Mouse (Mus musculus): ENCODE measurements around the gene Fam81a. TPM values are rescaled to one million over a fixed set of nuclear protein-coding genes. Genes with fewer than 3 reads are reported as not detected.

Fam81a gene
- polyA plus RNA-seq, 1 experiment from 2014 or later = 14.9 TPM

GRCm38 (mm10) chr9:70090541-70090940 lies 51.8 kb downstream of the Fam81a start:
- Histone ChIP-seq H3K9ac (replicated peaks; ENCODE audit: low read length) (no peak overlapping the region), H3K36me3 (ENCODE audit: insufficient read depth, low read length) (no peaks in the 10 kb centered on the region), H3K4me3 (ENCODE audit: low read length) (no peak overlapping the region), H3K27me3 (ENCODE audit: insufficient read depth, low read length) (no peaks in the 10 kb centered on the region), H3K4me2 (replicated peaks; ENCODE audit: low read depth, low read length) (no peak overlapping the region), H3K9me3 (ENCODE audit: low read length) (no peaks in the 10 kb centered on the region), H3K27ac (ENCODE audit: low read length) (no peak overlapping the region), H3K4me1 (ENCODE audit: insufficient read depth, low read length) (peaks cover 11% of the 10 kb centered on the region; the same call in 1 of the 2 replicates)
- no peak for ATAC-seq (ENCODE audit: low FRiP score, low TSS enrichment)
- WGBS = 86% methylated on average over 10 of the region's 10 CpGs

- Histone ChIP-seq H3K4me3 (ENCODE audit: low read length) (no peak overlapping the region), H3K27me3 (ENCODE audit: insufficient read depth, low read length) (no peaks in the 10 kb centered on the region), H3K4me1 (ENCODE audit: insufficient read depth, low read length) (peaks cover 11% of the 10 kb centered on the region; the same call in 1 of the 2 replicates), H3K9ac (replicated peaks; ENCODE audit: low read length) (no peak overlapping the region), H3K27ac (ENCODE audit: low read length) (no peak overlapping the region), H3K4me2 (replicated peaks; ENCODE audit: low read depth, low read length) (no peak overlapping the region), H3K9me3 (ENCODE audit: low read length) (no peaks in the 10 kb centered on the region), H3K36me3 (ENCODE audit: insufficient read depth, low read length) (no peaks in the 10 kb centered on the region)
- ATAC-seq (ENCODE audit: low FRiP score, low TSS enrichment) = peak; percentile 31
- WGBS = 30% methylated on average over 6 of the region's 6 CpGs
These were observed 53.6 kb downstream of the Fam81a start for GRCm38 (mm10) chr9:70088786-70089096.

GRCm38 (mm10) chr9:70088041-70088785 lies 54.1 kb downstream of the Fam81a start:
- Histone ChIP-seq H3K9ac (replicated peaks; ENCODE audit: low read length) (no peak overlapping the region), H3K27ac (ENCODE audit: low read length) (no peak overlapping the region), H3K27me3 (ENCODE audit: insufficient read depth, low read length) (no peaks in the 10 kb centered on the region), H3K9me3 (ENCODE audit: low read length) (no peaks in the 10 kb centered on the region), H3K4me1 (ENCODE audit: insufficient read depth, low read length) (peaks cover 11% of the 10 kb centered on the region; the same call in 1 of the 2 replicates), H3K4me2 (replicated peaks; ENCODE audit: low read depth, low read length) (no peak overlapping the region), H3K4me3 (ENCODE audit: low read length) (no peak overlapping the region), H3K36me3 (ENCODE audit: insufficient read depth, low read length) (no peaks in the 10 kb centered on the region)
- WGBS = 66% methylated on average over 19 of the region's 19 CpGs
- ATAC-seq (ENCODE audit: low FRiP score, low TSS enrichment) = no peak

- Histone ChIP-seq H3K9ac (replicated peaks; ENCODE audit: low read length) (no peak overlapping the region), H3K27me3 (ENCODE audit: insufficient read depth, low read length) (no peaks in the 10 kb centered on the region), H3K27ac (ENCODE audit: low read length) (no peak overlapping the region), H3K36me3 (ENCODE audit: insufficient read depth, low read length) (no peaks in the 10 kb centered on the region), H3K4me2 (replicated peaks; ENCODE audit: low read depth, low read length) (no peak overlapping the region), H3K4me1 (ENCODE audit: insufficient read depth, low read length) (peaks cover 14% of the 10 kb centered on the region), H3K9me3 (ENCODE audit: low read length) (no peaks in the 10 kb centered on the region), H3K4me3 (ENCODE audit: low read length) (no peak overlapping the region)
- WGBS = 70% methylated on average over 5 of the region's 5 CpGs
- ATAC-seq (ENCODE audit: low FRiP score, low TSS enrichment) = no peak
These were observed 55.0 kb downstream of the Fam81a start for GRCm38 (mm10) chr9:70087379-70087778.

- H3K27ac ChIP-seq (ENCODE audit: low read length) = no peak overlapping the region
- H3K27me3 ChIP-seq (ENCODE audit: insufficient read depth, low read length) = no peaks in the 10 kb centered on the region
- peak; percentile 72; the same call in 1 of the 2 replicates for ATAC-seq (ENCODE audit: low FRiP score, low TSS enrichment)
- H3K4me1 ChIP-seq (ENCODE audit: insufficient read depth, low read length) = peaks cover 14% of the 10 kb centered on the region
- no peak overlapping the region for H3K4me2 ChIP-seq (replicated peaks; ENCODE audit: low read depth, low read length)
- no peak overlapping the region for H3K9ac ChIP-seq (replicated peaks; ENCODE audit: low read length)
- no peaks in the 10 kb centered on the region for H3K9me3 ChIP-seq (ENCODE audit: low read length)
- 8% methylated on average over 6 of the region's 6 CpGs for WGBS
- H3K36me3 ChIP-seq (ENCODE audit: insufficient read depth, low read length) = no peaks in the 10 kb centered on the region
- no peak overlapping the region for H3K4me3 ChIP-seq (ENCODE audit: low read length)
These were observed 56.3 kb downstream of the Fam81a start for GRCm38 (mm10) chr9:70086091-70086490.

GRCm38 (mm10) chr9:70084107-70084506 lies 58.3 kb downstream of the Fam81a start:
- WGBS = 69% methylated on average over 11 of the region's 11 CpGs
- H3K36me3 ChIP-seq (ENCODE audit: insufficient read depth, low read length) = no peaks in the 10 kb centered on the region
- ATAC-seq (ENCODE audit: low FRiP score, low TSS enrichment) = no peak

GRCm38 (mm10) chr9:70082357-70083204 lies 59.8 kb downstream of the Fam81a start:
- H3K27me3 ChIP-seq (ENCODE audit: insufficient read depth, low read length) = no peaks in the 10 kb centered on the region
- 57% methylated on average over 25 of the region's 25 CpGs for WGBS
- H3K9ac ChIP-seq (replicated peaks; ENCODE audit: low read length) = no peak overlapping the region
- H3K4me2 ChIP-seq (replicated peaks; ENCODE audit: low read depth, low read length) = no peak overlapping the region; the same call in 1 of the 2 replicates
- no peak for ATAC-seq (ENCODE audit: low FRiP score, low TSS enrichment)
- H3K9me3 ChIP-seq (ENCODE audit: low read length) = no peaks in the 10 kb centered on the region
- H3K27ac ChIP-seq (ENCODE audit: low read length) = no peak overlapping the region
- H3K4me3 ChIP-seq (ENCODE audit: low read length) = no peak overlapping the region
- peaks cover 5% of the 10 kb centered on the region; the same call in 1 of the 2 replicates for H3K4me1 ChIP-seq (ENCODE audit: insufficient read depth, low read length)
- H3K36me3 ChIP-seq (ENCODE audit: insufficient read depth, low read length) = no peaks in the 10 kb centered on the region

More at GRCm38 (mm10) chr9:70084107-70084506, 58.3 kb downstream of the Fam81a start:
- H3K4me1 ChIP-seq (ENCODE audit: insufficient read depth, low read length) = peaks cover 14% of the 10 kb centered on the region
- H3K4me3 ChIP-seq (ENCODE audit: low read length) = no peak overlapping the region
- H3K9me3 ChIP-seq (ENCODE audit: low read length) = no peaks in the 10 kb centered on the region
- no peak overlapping the region for H3K27ac ChIP-seq (ENCODE audit: low read length)
- H3K27me3 ChIP-seq (ENCODE audit: insufficient read depth, low read length) = no peaks in the 10 kb centered on the region
- no peak overlapping the region for H3K4me2 ChIP-seq (replicated peaks; ENCODE audit: low read depth, low read length)
- no peak overlapping the region for H3K9ac ChIP-seq (replicated peaks; ENCODE audit: low read length)

GRCm38 (mm10) chr9:70081767-70082166 lies 60.6 kb downstream of the Fam81a start:
- 92% methylated on average over 7 of the region's 7 CpGs for WGBS
- H3K9me3 ChIP-seq (ENCODE audit: low read length) = no peaks in the 10 kb centered on the region

GRCm38 (mm10) chr9:70080976-70081375 lies 61.4 kb downstream of the Fam81a start:
- Histone ChIP-seq H3K9me3 (ENCODE audit: low read length) (no peaks in the 10 kb centered on the region), H3K4me1 (ENCODE audit: insufficient read depth, low read length) (peaks cover 3% of the 10 kb centered on the region; the same call in 1 of the 2 replicates), H3K27me3 (ENCODE audit: insufficient read depth, low read length) (no peaks in the 10 kb centered on the region), H3K36me3 (ENCODE audit: insufficient read depth, low read length) (no peaks in the 10 kb centered on the region), H3K9ac (replicated peaks; ENCODE audit: low read length) (no peak overlapping the region), H3K4me3 (ENCODE audit: low read length) (no peak overlapping the region), H3K27ac (ENCODE audit: low read length) (no peak overlapping the region), H3K4me2 (replicated peaks; ENCODE audit: low read depth, low read length) (no peak overlapping the region)
- ATAC-seq (ENCODE audit: low FRiP score, low TSS enrichment) = no peak
- WGBS = 67% methylated on average over 2 of the region's 2 CpGs

More at GRCm38 (mm10) chr9:70081767-70082166, 60.6 kb downstream of the Fam81a start:
- H3K27me3 ChIP-seq (ENCODE audit: insufficient read depth, low read length) = no peaks in the 10 kb centered on the region
- no peaks in the 10 kb centered on the region for H3K36me3 ChIP-seq (ENCODE audit: insufficient read depth, low read length)
- no peak overlapping the region for H3K27ac ChIP-seq (ENCODE audit: low read length)
- ATAC-seq (ENCODE audit: low FRiP score, low TSS enrichment) = no peak
- H3K9ac ChIP-seq (replicated peaks; ENCODE audit: low read length) = no peak overlapping the region
- H3K4me3 ChIP-seq (ENCODE audit: low read length) = no peak overlapping the region
- H3K4me2 ChIP-seq (replicated peaks; ENCODE audit: low read depth, low read length) = no peak overlapping the region
- peaks cover 5% of the 10 kb centered on the region; the same call in 1 of the 2 replicates for H3K4me1 ChIP-seq (ENCODE audit: insufficient read depth, low read length)
